Mouse (Mus musculus) heart, adult 8-10 months (tissue): ENCODE measurements at regions not wholly inside any gene's neighbourhood (a gene's known extent, or its start where the extent isn't known, plus 50 kb on each side); places are given as distances from the start of the nearest gene placed in this dataset.

Experiments
- DNase-seq: peaks from one replicate; pipeline ENCODE4 v3.0.0; 2022; ENCODE audit warnings: low spot score

- no peak for DNase-seq
These were observed 252.2 kb upstream of the Zeb2 start for GRCm38 (mm10) chr2:45369432-45369831.

- no peak for DNase-seq
These were observed 250.4 kb upstream of the Zeb2 start for GRCm38 (mm10) chr2:45367436-45368193.

GRCm38 (mm10) chr2:45357266-45357665, 240.1 kb upstream of the Zeb2 start:
- DNase-seq = no peak

GRCm38 (mm10) chr2:45356558-45357170, 239.5 kb upstream of the Zeb2 start:
- no peak for DNase-seq

- DNase-seq = no peak
These were observed 238.8 kb upstream of the Zeb2 start for GRCm38 (mm10) chr2:45356021-45356420.

GRCm38 (mm10) chr2:45351529-45352133, 234.4 kb upstream of the Zeb2 start:
- no peak for DNase-seq

GRCm38 (mm10) chr2:45346358-45346757, 229.2 kb upstream of the Zeb2 start:
- DNase-seq = no peak

GRCm38 (mm10) chr2:45339866-45340265, 222.7 kb upstream of the Zeb2 start:
- no peak for DNase-seq

- no peak for DNase-seq
These were observed 221.6 kb upstream of the Zeb2 start for GRCm38 (mm10) chr2:45338809-45339208.

GRCm38 (mm10) chr2:45316945-45317565, 199.9 kb upstream of the Zeb2 start:
- no peak for DNase-seq

GRCm38 (mm10) chr2:45287530-45288009, 170.4 kb upstream of the Zeb2 start:
- no peak for DNase-seq

GRCm38 (mm10) chr2:45283811-45284210, 166.6 kb upstream of the Zeb2 start:
- no peak for DNase-seq

GRCm38 (mm10) chr2:45279490-45279889, 162.3 kb upstream of the Zeb2 start:
- no peak for DNase-seq

- DNase-seq = no peak
These were observed 160.4 kb upstream of the Zeb2 start for GRCm38 (mm10) chr2:45277602-45278001.

- no peak for DNase-seq
These were observed 159.5 kb upstream of the Zeb2 start for GRCm38 (mm10) chr2:45276703-45277102.

GRCm38 (mm10) chr2:45270035-45270434, 152.8 kb upstream of the Zeb2 start:
- DNase-seq = no peak

GRCm38 (mm10) chr2:45265819-45266218, 148.6 kb upstream of the Zeb2 start:
- no peak for DNase-seq

- no peak for DNase-seq
These were observed 144.8 kb upstream of the Zeb2 start for GRCm38 (mm10) chr2:45261949-45262348.

GRCm38 (mm10) chr2:45258897-45259296, 141.7 kb upstream of the Zeb2 start:
- no peak for DNase-seq

- no peak for DNase-seq
These were observed 139.2 kb upstream of the Zeb2 start for GRCm38 (mm10) chr2:45256373-45256772.

- no peak for DNase-seq
These were observed 136.7 kb upstream of the Zeb2 start for GRCm38 (mm10) chr2:45253936-45254335.

- no peak for DNase-seq
These were observed 135.1 kb upstream of the Zeb2 start for GRCm38 (mm10) chr2:45252321-45252720.
